Mouse (Mus musculus): ENCODE data around the gene Ythdc1. TPM values are rescaled to one million over a fixed set of nuclear protein-coding genes. Genes with fewer than 3 reads are reported as not detected.

The Ythdc1 gene
- polyA plus RNA-seq (2012; rRNA removed; ENCODE audit: low replicate concordance): 9.9 and 14.4 TPM in 2 replicates

GRCm38 (mm10) chr5:86803962-86804940 lies at the start of gene Ythdc1:
Ythdc1 (plus strand) TSS chr5:86804221.

Other genes with a start within 250 kb of the Ythdc1 start
- 0.03 TPM in 1 of 2 replicates, not detected in the other for gene Tmprss11f, start 171.8 kb upstream of the Ythdc1 start, polyA plus RNA-seq (2012; rRNA removed; ENCODE audit: low replicate concordance)
- not detected in 2 replicates for gene Tmprss11b, start 127.9 kb upstream of the Ythdc1 start, polyA plus RNA-seq (2012; rRNA removed; ENCODE audit: low replicate concordance)
- gene Tmprss11e, start 58.4 kb upstream of the Ythdc1 start, polyA plus RNA-seq (2012; rRNA removed; ENCODE audit: low replicate concordance): not detected in 2 replicates
- 0.13 TPM in 1 of 2 replicates, not detected in the other for gene Ugt2b34, start 102.7 kb downstream of the Ythdc1 start, polyA plus RNA-seq (2012; rRNA removed; ENCODE audit: low replicate concordance)
- 0.29 TPM in 1 of 2 replicates, not detected in the other for gene Ugt2b1, start 122.3 kb downstream of the Ythdc1 start, polyA plus RNA-seq (2012; rRNA removed; ENCODE audit: low replicate concordance)
- not detected in 2 replicates for gene Ugt2b35, start 196.6 kb downstream of the Ythdc1 start, polyA plus RNA-seq (2012; rRNA removed; ENCODE audit: low replicate concordance)

Data from mammary gland, adult 2 months (tissue).